Mouse (Mus musculus) heart, adult 2 months (tissue): Measurements from ENCODE around the gene Cdhr5. TPM values are rescaled to one million over a fixed set of nuclear protein-coding genes. Genes with fewer than 3 reads are reported as not detected.
A peak's percentile ranks its signal among the peaks of the same experiment; 100 is the strongest.

Experiments used
- DNase-seq, 2 experiments: peaks; one replicate each; pipeline ENCODE4 v3.0.0; 2021
- H3K27ac ChIP-seq: fragments of 200-600 bp; 2 replicates; pipeline ENCODE4 v1.8.1; 2022
- H3K27me3 ChIP-seq: fragments of 200-500 bp; 2 replicates; pipeline ENCODE4 v1.6.1; 2012; ENCODE audit warnings: mild to moderate bottlenecking, low read length, inconsistent platforms, mixed read lengths; ENCODE audit not compliant: control insufficient read depth, insufficient read depth
- H3K36me3 ChIP-seq: fragments of 200-500 bp; 2 replicates; pipeline ENCODE4 v1.6.1; 2012; ENCODE audit warnings: low read length, inconsistent platforms; ENCODE audit not compliant: control insufficient read depth, insufficient read depth
- H3K4me1 ChIP-seq: fragments of 200-500 bp; 2 replicates; pipeline ENCODE4 v1.6.1; 2011; ENCODE audit warnings: low read length; ENCODE audit not compliant: control insufficient read depth, insufficient read depth
- H3K4me3 ChIP-seq: fragments of 200-600 bp; 2 replicates; pipeline ENCODE4 v1.8.1; 2022
- H3K79me2 ChIP-seq: fragments of 200-500 bp; replicated peaks from 2 replicates; pipeline ENCODE4 v1.6.1; 2012; ENCODE audit warnings: mild to moderate bottlenecking, inconsistent platforms, low read length, moderate library complexity, mixed read lengths; ENCODE audit not compliant: control insufficient read depth, insufficient read depth
- H3K9ac ChIP-seq: fragments of 200-500 bp; 2 replicates; pipeline ENCODE4 v1.6.1; 2012; ENCODE audit warnings: low read depth, mild to moderate bottlenecking, control low read depth, inconsistent platforms, low read length, mixed read lengths
- CTCF ChIP-seq: fragments of 200-600 bp; IDR thresholded peaks from 2 replicates; pipeline ENCODE4 v1.8.1; 2022; ENCODE audit warnings: antibody characterized with exemption, mild to moderate bottlenecking, moderate library complexity
- EP300 ChIP-seq: fragments of 200-500 bp; IDR thresholded peaks from 2 replicates; pipeline ENCODE4 v1.6.1; 2011; ENCODE audit warnings: low read depth, low read length, control low read depth; ENCODE audit not compliant: insufficient read depth
- POLR2A ChIP-seq: fragments of 200-500 bp; IDR thresholded peaks from 2 replicates; pipeline ENCODE4 v1.6.1; 2011; ENCODE audit warnings: mild to moderate bottlenecking, low read depth, low read length, control low read depth; ENCODE audit not compliant: insufficient read depth
- WGBS: fragments of 180-500 bp; shearing (Covaris S2); methylation state at CpG from one replicate; pipeline ENCODE4 v1.1.7; 2018; 5-methylcytosine and 5-hydroxymethylcytosine counted together
- intact Hi-C: fragments of 180-260 bp; cut with DNase I; formaldehyde crosslinking; loops from one replicate; pipeline ENCODE4 v1.15.1; 2025
- long read RNA-seq: library from polyadenylated mRNA; stranded (forward); transcript quantifications from one replicate; pipeline ENCODE4 v2.0.0, GENCODE M21; 2021
- polyA plus RNA-seq: library from polyadenylated mRNA; depleted of rRNA; stranded (reverse); fragments of >200 nt; gene quantifications from 2 replicates; pipeline ENCODE4 v1.2.3, GENCODE M21; 2012; rRNA removed
- total RNA-seq, 2 experiments: library from RNA; stranded (reverse); gene quantifications; 2 replicates each; pipeline ENCODE4 v1.2.3; 2021

Gene Cdhr5
- total RNA-seq (not detected), polyA plus RNA-seq (0.26 TPM in 1 of 2 replicates, not detected in the other)
- long read RNA-seq: 0 reads

DNA sequence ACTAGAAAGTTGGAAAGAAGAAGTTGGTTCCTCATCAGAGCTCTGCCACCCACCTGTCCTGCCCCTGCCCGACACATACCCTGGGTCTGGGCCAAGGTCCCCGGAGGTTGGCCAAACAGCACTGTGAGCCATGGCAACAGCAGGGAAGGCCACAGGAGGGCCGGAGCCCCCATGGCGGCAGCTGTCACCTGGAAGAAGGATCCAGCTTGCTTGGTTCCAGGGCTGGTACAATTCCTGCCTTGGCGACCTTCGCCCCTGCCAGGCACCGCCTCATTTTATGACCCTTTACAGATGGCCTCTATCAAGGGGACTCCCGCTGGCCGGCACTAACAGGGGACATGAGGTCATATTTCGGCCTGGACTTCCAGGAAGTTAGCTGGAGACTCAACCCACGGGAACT, at the start of gene Cdhr5:
Gene Cdhr5, minus strand, starts transcription at position 241 of the 400 bp plus-strand sequence.
- DNase-seq: no peak
- Histone ChIP-seq H3K27me3 (peaks cover 1% of the 10 kb centered on the region; the same call in 1 of the 2 replicates), H3K27ac (no peak within 1 kb of the TSS), H3K9ac (no peak within 1 kb of the TSS), H3K4me1 (no peaks in the 10 kb centered on the region), H3K4me3 (no peak within 1 kb of the TSS), H3K79me2 (no peaks in the 10 kb centered on the region), H3K36me3 (no peaks in the 10 kb centered on the region)
- intact Hi-C loops: no loop called here
- 69% methylated on average over 11 of the region's 11 CpGs for WGBS
- no peak for TF ChIP-seq POLR2A
- TF ChIP-seq EP300: no peak
- no peak for TF ChIP-seq CTCF

DNA sequence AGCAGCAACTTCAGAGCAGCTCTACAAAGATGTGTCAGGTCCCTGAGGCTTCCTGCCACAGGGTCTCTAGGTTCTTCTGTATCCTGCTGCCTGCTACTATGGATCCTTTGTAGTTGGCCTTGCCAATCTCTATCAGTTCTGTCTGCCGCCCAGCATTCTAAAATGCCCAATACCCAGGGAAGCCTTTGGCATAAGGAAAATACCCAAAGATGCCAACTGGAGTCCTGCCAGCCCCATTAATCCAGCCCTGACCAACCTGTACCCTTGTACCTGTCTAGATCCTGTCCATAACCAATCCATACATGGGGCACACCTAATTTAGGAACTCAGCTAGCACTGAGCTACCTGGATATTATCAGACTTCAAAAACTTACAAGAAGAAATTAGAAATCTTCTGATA, 48.1 kb upstream of the Cdhr5 start:
- Histone ChIP-seq H3K79me2 (peaks cover 3% of the 10 kb centered on the region), H3K36me3 (no peaks in the 10 kb centered on the region), H3K9ac (no peak overlapping the region), H3K27ac (no peak overlapping the region), H3K27me3 (no peaks in the 10 kb centered on the region), H3K4me3 (no peak overlapping the region), H3K4me1 (peaks cover 11% of the 10 kb centered on the region)
- DNase-seq: no peak
- intact Hi-C loops: loop anchor here (5.0 kb wide), 1 partner anchor 57 kb away; the partner anchor contains the start of gene Irf7
- WGBS: 70% methylated on average over 1 of the region's 1 CpGs
- TF ChIP-seq CTCF (no peak), EP300 (no peak), POLR2A (no peak)

DNA sequence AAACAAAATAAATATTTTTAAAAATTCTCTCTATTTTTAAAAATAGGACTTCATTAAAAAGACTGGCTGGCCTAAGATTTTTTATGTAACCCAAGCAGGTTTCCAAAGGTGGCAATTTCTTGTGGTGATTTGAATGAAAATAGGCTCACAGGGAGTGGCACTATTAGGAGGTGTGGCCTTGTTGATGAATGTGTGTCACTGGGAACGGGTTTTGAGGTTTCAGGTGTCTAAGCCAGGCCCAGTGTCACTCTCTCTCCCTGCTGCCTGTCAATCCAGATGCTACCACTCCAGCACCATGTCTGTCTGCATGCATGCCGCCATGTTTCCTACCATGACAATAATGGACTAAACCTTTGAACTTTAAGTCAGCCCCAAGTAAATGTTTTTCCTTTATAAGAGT, 42.9 kb upstream of the Cdhr5 start:
- Histone ChIP-seq H3K27me3 (no peaks in the 10 kb centered on the region), H3K4me3 (no peak overlapping the region), H3K36me3 (no peaks in the 10 kb centered on the region; the same call in 1 of the 2 replicates), H3K9ac (no peak overlapping the region), H3K27ac (no peak overlapping the region), H3K79me2 (no peaks in the 10 kb centered on the region), H3K4me1 (no peaks in the 10 kb centered on the region)
- WGBS: 81% methylated on average over 2 of the region's 2 CpGs
- no peak for DNase-seq
- TF ChIP-seq CTCF: no peak
- no peak for TF ChIP-seq EP300
- no peak for TF ChIP-seq POLR2A
- intact Hi-C loops: no loop called here

DNA sequence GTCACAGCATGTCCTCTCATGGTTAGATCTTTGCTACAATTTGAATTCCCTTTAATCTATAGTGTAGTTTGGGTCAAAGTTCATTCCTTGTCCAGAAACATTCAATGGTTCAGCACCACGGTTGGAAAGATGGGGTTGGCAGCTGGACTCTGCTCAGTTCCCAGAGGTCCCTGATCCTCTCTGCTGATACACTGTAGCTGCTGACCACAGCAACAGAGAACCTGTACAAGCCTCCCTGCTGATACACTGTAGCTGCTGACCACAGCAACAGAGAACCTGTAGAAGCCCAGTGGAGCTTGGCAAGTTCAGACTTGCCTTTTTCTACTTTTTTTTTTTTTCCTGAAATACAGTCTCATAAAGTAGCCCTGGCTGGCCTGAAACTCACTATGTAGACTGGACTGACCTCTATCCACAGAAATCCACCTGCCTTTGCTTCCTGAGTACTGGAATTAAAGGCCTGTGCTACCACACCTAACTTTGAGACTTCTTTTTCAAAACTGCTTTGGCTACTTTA, 41.1 kb upstream of the Cdhr5 start:
- no peaks in the 10 kb centered on the region for H3K27me3 ChIP-seq
- H3K27ac ChIP-seq: no peak overlapping the region
- WGBS: 62% methylated on average over 1 of the region's 1 CpGs
- no peaks in the 10 kb centered on the region; the same call in 1 of the 2 replicates for H3K36me3 ChIP-seq
- H3K4me1 ChIP-seq: no peaks in the 10 kb centered on the region
- no peak for TF ChIP-seq EP300
- no peak for TF ChIP-seq POLR2A
- TF ChIP-seq CTCF: no peak
- H3K79me2 ChIP-seq: no peaks in the 10 kb centered on the region
- DNase-seq: no peak
- no peak overlapping the region for H3K9ac ChIP-seq
- intact Hi-C loops: no loop called here
- H3K4me3 ChIP-seq: no peak overlapping the region

DNA sequence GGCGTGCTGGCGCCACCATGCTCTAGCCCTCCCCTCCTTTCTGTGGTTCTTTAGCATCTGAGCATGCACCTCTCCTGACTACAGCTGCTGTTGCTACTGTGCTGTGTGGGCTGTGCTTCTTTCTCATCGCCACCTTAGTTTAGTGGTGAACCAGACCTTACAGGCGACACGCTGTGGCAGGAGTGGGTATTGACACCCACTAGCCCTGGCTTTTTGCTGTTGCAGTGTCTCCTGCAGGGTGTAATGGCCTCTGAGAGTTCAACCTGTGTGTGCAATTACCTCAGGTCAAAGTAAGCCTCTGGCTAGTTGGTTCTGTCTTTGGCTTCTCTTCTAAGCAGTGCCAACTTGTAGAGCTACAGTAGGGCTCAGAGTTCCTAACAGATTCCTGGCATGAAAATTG, 39.4 kb upstream of the Cdhr5 start:
- DNase-seq: peak in 1 of 2 experiments; percentile 27
- TF ChIP-seq EP300 (no peak), CTCF (peak; percentile 56), POLR2A (no peak)
- Histone ChIP-seq H3K36me3 (no peaks in the 10 kb centered on the region; the same call in 1 of the 2 replicates), H3K27ac (no peak overlapping the region), H3K4me1 (no peaks in the 10 kb centered on the region), H3K9ac (no peak overlapping the region), H3K79me2 (no peaks in the 10 kb centered on the region), H3K4me3 (no peak overlapping the region), H3K27me3 (no peaks in the 10 kb centered on the region)
- WGBS: 79% methylated on average over 5 of the region's 5 CpGs
- intact Hi-C loops: no loop called here

DNA sequence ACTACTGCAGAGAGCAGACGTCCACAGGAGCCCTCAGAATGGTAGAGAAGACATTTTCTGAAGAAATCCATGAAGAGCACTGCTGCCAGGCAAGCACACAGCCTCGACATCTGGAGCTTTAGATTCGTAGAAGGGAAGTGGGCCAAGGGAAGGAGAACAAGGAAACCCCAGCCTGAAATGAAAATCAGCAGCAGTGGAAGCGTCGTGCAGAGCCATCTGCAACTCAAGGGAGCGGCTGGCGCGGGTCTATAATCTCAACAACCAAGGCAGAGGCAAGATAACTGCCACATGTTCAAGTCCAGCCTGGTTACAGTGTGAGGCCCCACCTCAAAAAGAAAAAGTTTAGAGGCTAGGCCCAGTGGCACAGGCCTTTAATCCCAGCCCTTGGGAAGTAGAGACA, 38.5 kb upstream of the Cdhr5 start:
- H3K79me2 ChIP-seq: no peaks in the 10 kb centered on the region
- no peak overlapping the region for H3K4me3 ChIP-seq
- H3K4me1 ChIP-seq: no peaks in the 10 kb centered on the region
- TF ChIP-seq CTCF (no peak), POLR2A (no peak), EP300 (no peak)
- WGBS: 83% methylated on average over 8 of the region's 8 CpGs
- intact Hi-C loops: no loop called here
- no peaks in the 10 kb centered on the region; the same call in 1 of the 2 replicates for H3K36me3 ChIP-seq
- H3K27me3 ChIP-seq: no peaks in the 10 kb centered on the region
- H3K9ac ChIP-seq: no peak overlapping the region
- no peak overlapping the region for H3K27ac ChIP-seq
- no peak for DNase-seq
